Mouse (Mus musculus) stomach, embryonic 15.5 days (tissue): ENCODE measurements around the gene Mucl3. TPM values are rescaled to one million over a fixed set of nuclear protein-coding genes. Genes with fewer than 3 reads are reported as not detected.

Experiments
- ATAC-seq: fragments of 200-750 bp; cut with Nextera tagmentation; 2 replicates; pipeline ENCODE4 v1.8.0; 2017; ENCODE audit warnings: low read depth, moderate number of reproducible peaks, moderate TSS enrichment; ENCODE audit not compliant: insufficient read depth, low FRiP score
- H3K27ac ChIP-seq: fragments of 300-500 bp; sonication (generic); 2 replicates; pipeline ENCODE4 v1.5.1; 2015; ENCODE audit warnings: mild to moderate bottlenecking, inconsistent platforms
- H3K27me3 ChIP-seq: fragments of 300-500 bp; sonication (generic); replicated peaks from 2 replicates; pipeline ENCODE4 v1.6.1; 2015; ENCODE audit warnings: inconsistent platforms
- H3K36me3 ChIP-seq: fragments of 300-500 bp; sonication (generic); 2 replicates; pipeline ENCODE4 v1.6.1; 2015; ENCODE audit warnings: inconsistent platforms
- H3K4me1 ChIP-seq: fragments of 300-500 bp; sonication (generic); 2 replicates; pipeline ENCODE4 v1.6.1; 2015; ENCODE audit warnings: inconsistent platforms
- H3K4me2 ChIP-seq: fragments of 300-500 bp; sonication (generic); 2 replicates; pipeline ENCODE4 v1.6.1; 2015; ENCODE audit warnings: mild to moderate bottlenecking, inconsistent platforms
- H3K4me3 ChIP-seq: fragments of 300-500 bp; sonication (generic); replicated peaks from 2 replicates; pipeline ENCODE4 v1.5.1; 2015; ENCODE audit warnings: inconsistent platforms
- H3K9ac ChIP-seq: fragments of 300-500 bp; sonication (generic); 2 replicates; pipeline ENCODE4 v1.6.1; 2015; ENCODE audit warnings: inconsistent platforms
- H3K9me3 ChIP-seq: fragments of 300-500 bp; sonication (generic); 2 replicates; pipeline ENCODE4 v1.6.1; 2016; ENCODE audit warnings: inconsistent platforms
- WGBS: fragments of 180-500 bp; shearing (Covaris S2); methylation state at CpG from one replicate; pipeline ENCODE4 v1.1.7; 2015; 5-methylcytosine and 5-hydroxymethylcytosine counted together
- polyA plus RNA-seq: library from polyadenylated mRNA; unstranded; fragments of >200 nt; fragmentation: Nextera tagmentation; extraction: Ambion mirVana; gene quantifications from 2 replicates; pipeline ENCODE4 v1.2.1, GENCODE M21; 2015

The Mucl3 gene
- polyA plus RNA-seq, 1 experiment from 2014 or later = 29.5 TPM

- Histone ChIP-seq H3K4me2 (no peak overlapping the region), H3K4me1 (no peaks in the 10 kb centered on the region), H3K4me3 (no peak overlapping the region), H3K27me3 (no peaks in the 10 kb centered on the region), H3K36me3 (no peaks in the 10 kb centered on the region), H3K9me3 (no peaks in the 10 kb centered on the region), H3K9ac (no peak overlapping the region), H3K27ac (no peak overlapping the region)
- 40% methylated on average over 4 of the region's 4 CpGs for WGBS
- ATAC-seq = no peak
Measured at GRCm38 (mm10) chr17:35588387-35588786, 55.1 kb downstream of the Mucl3 start.

- no peak for ATAC-seq
- Histone ChIP-seq H3K27me3 (no peaks in the 10 kb centered on the region), H3K36me3 (no peaks in the 10 kb centered on the region), H3K27ac (no peak overlapping the region), H3K4me2 (no peak overlapping the region), H3K4me1 (no peaks in the 10 kb centered on the region), H3K9me3 (no peaks in the 10 kb centered on the region), H3K9ac (no peak overlapping the region), H3K4me3 (no peak overlapping the region)
- WGBS = 82% methylated on average over 1 of the region's 1 CpGs
Measured at GRCm38 (mm10) chr17:35587291-35587690, 56.2 kb downstream of the Mucl3 start.

Other genes with a start within 250 kb of the Mucl3 start
- gene H2-Q6, start 218.8 kb downstream of the Mucl3 start, polyA plus RNA-seq = 1.3 and 1.7 TPM in 2 replicates
- 4.8 and 5.6 TPM in 2 replicates for gene H2-Q7, start 204.5 kb downstream of the Mucl3 start, polyA plus RNA-seq
- 16.3 and 29.3 TPM in 2 replicates for gene H2-Q10, start 173.6 kb downstream of the Mucl3 start, polyA plus RNA-seq
- 0.13 TPM in 1 of 2 replicates, not detected in the other for gene Pou5f1, start 137.7 kb downstream of the Mucl3 start, polyA plus RNA-seq
- 76.2 and 78.4 TPM in 2 replicates for gene Tcf19, start 126.9 kb downstream of the Mucl3 start, polyA plus RNA-seq
- gene Cchcr1, start 126.6 kb downstream of the Mucl3 start, polyA plus RNA-seq = 19.7 and 20.1 TPM in 2 replicates
- gene Psors1c2, start 110.5 kb downstream of the Mucl3 start, polyA plus RNA-seq = 0.74 and 1.0 TPM in 2 replicates
- gene Cdsn, start 91.6 kb downstream of the Mucl3 start, polyA plus RNA-seq = 0.31 and 2.1 TPM in 2 replicates
- 10.2 and 36.1 TPM in 2 replicates for gene 2300002M23Rik, start 76.2 kb downstream of the Mucl3 start, polyA plus RNA-seq
- gene Sfta2, start 42.1 kb downstream of the Mucl3 start, polyA plus RNA-seq = 10.6 TPM in 2 replicates
- 0.62 and 0.89 TPM in 2 replicates for gene Gm9573, start 17.1 kb downstream of the Mucl3 start, polyA plus RNA-seq
- gene Vars2, start 23.9 kb upstream of the Mucl3 start, polyA plus RNA-seq = 18.6 and 21.5 TPM in 2 replicates
- gene Gtf2h4, start 30.0 kb upstream of the Mucl3 start, polyA plus RNA-seq = 36.3 and 39.9 TPM in 2 replicates
- 74.0 and 78.4 TPM in 2 replicates for gene Ddr1, start 60.9 kb upstream of the Mucl3 start, polyA plus RNA-seq
- gene Ier3, start 178.0 kb upstream of the Mucl3 start, polyA plus RNA-seq = 14.5 and 16.7 TPM in 2 replicates
- 45.3 and 46.0 TPM in 2 replicates for gene Flot1, start 179.5 kb upstream of the Mucl3 start, polyA plus RNA-seq
- 762 and 772 TPM in 2 replicates for gene Tubb5, start 194.6 kb upstream of the Mucl3 start, polyA plus RNA-seq
- 15.2 and 19.7 TPM in 2 replicates for gene Mdc1, start 197.8 kb upstream of the Mucl3 start, polyA plus RNA-seq
- gene Nrm, start 217.6 kb upstream of the Mucl3 start, polyA plus RNA-seq = 54.0 and 54.7 TPM in 2 replicates
- 17.0 and 18.6 TPM in 2 replicates for gene Ppp1r18, start 221.9 kb upstream of the Mucl3 start, polyA plus RNA-seq
- 37.8 and 41.4 TPM in 2 replicates for gene Dhx16, start 236.1 kb upstream of the Mucl3 start, polyA plus RNA-seq